Mouse (Mus musculus): ENCODE results near the gene Pcbd2.
"Not testable (repeated sequence)": the region's sequence is repeated elsewhere in the genome, so short reads cannot be mapped to it uniquely, and the experiment has no call there.

Pcbd2 gene

DNA sequence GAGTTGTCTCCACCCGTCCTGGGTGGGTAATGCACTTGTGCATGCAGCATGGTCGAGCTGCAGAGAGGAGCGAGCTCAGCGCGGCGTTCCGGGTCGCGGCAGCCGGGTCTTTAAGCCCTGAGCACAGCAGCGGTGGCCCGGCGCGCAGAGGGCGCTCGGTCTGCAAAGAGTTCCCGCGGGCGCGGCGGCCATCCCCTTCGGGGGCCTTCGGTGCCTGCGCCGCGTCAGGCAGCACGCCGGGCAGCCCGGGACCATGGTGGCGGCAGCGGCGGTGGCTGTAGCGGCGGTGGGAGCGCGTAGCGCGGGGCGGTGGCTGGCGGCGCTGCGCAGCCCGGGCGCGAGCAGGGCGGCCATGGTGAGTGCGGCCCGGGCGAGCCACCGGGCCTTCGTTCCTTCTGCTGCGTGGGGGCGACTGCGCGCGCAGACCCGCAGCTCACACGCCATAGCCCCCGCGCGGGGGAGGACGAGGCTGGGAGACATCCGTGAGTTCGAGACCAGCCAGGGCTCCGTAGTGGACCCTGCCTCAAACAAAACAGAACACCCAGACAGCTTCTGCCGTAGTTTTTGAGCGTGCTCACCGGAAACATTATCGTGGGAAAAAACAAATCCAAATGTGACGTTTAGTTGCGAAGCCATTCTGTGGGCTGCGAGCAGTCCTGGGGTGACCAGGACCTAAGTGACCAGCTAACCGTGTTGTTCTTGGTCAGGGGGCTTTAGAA lies at the start of gene Pcbd2:
Gene Pcbd2, plus strand, starts transcription at position 249 of the 719 bp plus-strand sequence.
- in situ Hi-C loops (cut with MboI, MseI), result no loop called here

DNA sequence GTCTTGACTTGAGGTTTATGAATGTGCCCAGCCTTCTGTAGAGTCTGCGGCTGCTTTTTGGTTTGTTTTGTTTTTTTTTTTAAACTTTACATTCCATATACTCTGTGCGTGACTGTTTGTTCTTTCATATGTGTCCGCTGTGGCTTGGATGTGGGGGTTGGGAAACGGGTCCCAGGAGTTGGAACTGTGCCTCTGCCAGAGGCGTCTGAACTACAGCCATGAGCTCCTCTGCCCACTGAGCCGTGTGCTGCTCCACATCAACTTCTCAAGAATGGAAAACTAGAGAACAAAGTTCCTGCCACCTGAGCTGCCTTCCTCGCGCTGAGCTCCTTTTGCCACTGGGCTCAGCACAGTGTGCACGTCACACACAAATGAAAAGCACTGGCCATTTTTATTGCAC lies 45.0 kb upstream of the Pcbd2 start:
- in situ Hi-C loops (cut with MboI, MseI), result no loop called here

DNA sequence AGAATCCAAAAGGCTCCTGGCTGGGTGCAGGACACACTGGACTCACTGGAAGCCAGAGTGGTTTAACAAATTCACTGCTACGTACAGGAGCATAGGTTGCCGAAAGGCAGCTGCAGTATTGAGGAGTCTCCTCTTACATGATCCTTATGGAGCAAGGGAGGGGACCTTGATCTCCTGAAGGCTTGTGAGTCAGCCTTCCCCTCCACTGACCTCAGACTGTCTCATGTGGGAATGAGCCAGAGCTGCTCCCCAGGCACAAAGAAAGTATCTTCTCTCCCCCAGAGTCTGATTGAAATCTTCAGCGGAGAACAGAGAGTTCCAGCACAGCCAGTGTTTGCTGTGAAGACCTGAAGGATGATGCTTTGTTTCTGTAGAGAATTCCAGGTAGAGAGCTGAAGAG lies 43.6 kb upstream of the Pcbd2 start:
- in situ Hi-C loops (cut with MboI, MseI), result no loop called here

DNA sequence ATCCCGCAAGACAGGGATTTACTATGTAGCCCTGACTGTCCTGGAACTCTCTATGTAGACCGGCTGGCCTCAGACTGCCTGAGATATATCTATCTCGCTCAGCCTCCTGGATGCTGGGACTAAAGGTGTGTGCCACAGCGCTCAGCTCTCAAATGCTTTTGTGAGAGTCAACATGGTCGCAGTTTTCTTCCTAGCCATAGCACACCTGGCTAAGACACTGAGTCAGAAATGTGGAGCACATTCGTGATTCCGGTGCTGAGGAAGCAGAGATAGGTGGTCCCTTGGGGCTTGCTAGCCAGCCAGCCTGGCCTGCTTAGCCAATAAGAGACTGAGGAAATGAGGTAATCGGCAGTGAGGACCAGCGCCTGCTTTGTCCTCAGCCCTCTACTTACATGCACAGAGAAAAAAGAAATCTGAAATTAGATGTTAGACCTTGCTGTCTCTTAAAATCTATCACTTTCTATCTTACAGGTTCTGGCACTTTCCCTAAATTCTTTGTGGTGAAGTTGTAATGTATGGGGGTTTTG lies 41.0 kb upstream of the Pcbd2 start:
- in situ Hi-C loops (cut with MboI, MseI), result no loop called here

DNA sequence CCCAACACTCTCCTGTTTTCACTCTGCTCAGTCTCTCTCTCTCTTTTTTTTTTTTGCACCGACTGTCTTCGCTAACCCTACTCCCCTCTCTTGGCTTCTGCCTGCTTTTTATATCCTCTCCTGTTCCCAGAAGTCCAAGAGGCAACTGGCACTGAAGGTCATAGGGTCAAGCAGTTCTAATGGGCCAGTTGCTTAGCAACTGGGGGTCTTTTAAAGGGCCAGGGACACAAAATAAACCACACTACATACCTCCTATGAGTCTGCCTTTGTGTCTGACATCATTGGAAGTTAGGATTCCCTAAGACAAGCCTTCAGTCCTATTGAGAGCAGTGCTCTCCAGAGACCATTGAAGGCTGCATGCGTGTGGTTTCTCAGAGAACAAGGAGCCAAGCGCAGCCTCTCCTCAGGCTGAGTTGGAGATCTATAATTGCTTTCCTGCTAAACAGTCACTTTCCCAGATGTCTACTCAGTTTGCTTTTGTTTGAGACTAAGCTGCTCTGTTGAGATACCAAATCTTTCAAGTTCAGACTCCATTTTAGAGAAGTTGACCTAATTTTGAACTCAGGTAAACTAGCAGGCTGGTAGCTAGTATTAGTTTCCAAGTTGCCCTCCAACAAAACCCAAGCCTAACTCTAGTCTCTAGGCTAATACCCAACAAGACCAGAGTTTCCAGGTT lies 39.1 kb upstream of the Pcbd2 start:
- in situ Hi-C loops (cut with MboI, MseI), result no loop called here

DNA sequence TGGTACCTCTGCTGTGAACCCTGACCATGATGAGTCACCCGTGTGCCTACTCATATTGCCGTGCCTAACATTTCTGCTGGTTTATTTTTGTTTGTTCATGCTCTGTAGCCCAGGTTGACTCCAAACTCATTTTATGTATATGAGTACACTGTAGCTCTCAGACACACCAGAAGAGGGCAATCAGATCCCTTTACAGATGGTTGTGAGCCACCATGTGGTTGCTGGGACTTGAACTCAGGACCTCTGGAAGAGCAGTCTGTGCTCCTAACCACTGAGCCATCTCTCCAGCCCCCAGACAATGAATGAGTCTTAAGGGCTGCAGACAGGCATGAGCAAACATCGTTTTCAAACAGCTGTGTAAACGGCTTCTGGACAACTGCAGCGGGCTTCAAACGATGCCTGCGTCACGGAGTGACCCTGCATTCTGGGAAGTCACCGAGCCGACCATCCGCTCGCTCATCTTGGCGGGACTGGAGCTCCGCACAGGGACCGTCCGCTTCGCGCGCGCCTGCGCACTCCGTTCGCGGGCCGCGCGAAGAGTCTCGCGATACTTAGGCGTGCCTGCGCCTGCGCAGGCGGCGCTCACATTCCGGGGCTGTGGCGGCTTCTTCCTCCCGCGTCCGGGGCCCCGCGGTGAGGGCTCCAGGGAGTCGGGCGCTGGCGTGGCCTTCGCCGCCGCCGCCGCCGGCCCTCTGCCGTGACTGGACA lies 34.5 kb upstream of the Pcbd2 start, which contains the start of gene B230219D22Rik:
Gene B230219D22Rik, plus strand, starts transcription at position 590 of the 708 bp plus-strand sequence.
- in situ Hi-C loops (cut with MboI, MseI), result no loop called here

DNA sequence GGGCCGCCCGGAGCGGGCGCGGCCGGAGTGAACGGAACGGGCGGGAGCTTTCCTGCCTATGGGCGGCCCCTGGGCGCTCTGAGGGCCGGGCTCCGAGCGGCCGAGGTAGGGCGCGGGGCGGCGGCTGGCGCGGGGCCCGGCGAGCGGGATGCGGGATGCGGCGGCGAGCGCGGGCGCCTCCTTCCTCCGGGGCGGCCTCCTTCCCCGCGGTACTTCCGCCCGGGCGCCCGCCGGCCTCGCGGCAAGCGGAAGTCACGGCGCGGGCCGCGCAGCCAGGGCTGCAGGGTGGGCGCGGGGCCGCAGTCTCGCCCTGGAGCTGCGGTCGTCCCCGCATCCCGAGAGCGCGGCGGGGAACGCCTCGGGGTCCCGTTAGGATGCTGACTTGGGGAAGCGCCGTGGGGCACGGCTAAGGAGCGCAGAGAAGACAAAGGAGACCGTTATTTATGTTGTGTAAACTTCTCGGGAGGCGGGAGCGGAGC lies 33.9 kb upstream of the Pcbd2 start:
- in situ Hi-C loops (cut with MboI, MseI), result no loop called here

DNA sequence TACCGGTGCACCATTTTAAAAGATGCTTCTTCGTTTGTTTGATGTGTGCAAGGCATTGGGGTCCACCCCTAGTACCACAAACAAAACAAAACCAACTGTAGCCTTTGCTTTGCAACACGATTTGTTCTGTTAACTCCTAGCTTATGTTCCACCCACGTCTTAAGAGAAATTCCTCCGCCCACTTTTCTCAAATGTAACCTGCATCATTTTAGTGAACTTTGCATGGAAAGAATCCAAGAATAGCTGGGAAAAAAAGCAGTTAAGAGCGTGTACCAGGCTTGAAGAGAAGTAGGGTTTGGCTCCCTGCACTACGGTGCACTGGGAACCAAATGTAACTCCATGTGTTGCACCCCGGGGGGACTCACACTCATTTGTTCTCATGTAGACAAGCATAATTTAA lies 33.1 kb upstream of the Pcbd2 start:
- in situ Hi-C loops (cut with MboI, MseI), result no loop called here

DNA sequence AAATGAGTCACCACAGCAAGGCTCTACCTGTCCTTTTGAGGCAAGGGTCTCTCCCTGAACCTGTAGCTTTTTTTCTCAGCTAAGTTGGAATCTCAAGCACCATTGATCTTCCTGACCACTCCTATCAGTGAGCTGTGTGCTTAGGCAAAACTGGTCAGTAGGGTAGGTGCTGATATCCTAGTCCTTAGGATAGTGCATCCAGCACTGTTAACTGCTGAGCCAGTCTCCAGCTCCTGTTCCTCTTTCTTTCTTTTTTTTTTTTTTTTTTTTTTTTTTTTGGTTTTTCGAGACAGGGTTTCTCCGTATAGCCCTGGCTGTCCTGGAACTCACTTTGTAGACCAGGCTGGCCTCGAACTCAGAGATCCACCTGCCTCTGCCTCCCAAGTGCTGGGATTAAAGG lies 31.2 kb upstream of the Pcbd2 start:
- in situ Hi-C loops (cut with MboI, MseI), result not testable (repeated sequence)

DNA sequence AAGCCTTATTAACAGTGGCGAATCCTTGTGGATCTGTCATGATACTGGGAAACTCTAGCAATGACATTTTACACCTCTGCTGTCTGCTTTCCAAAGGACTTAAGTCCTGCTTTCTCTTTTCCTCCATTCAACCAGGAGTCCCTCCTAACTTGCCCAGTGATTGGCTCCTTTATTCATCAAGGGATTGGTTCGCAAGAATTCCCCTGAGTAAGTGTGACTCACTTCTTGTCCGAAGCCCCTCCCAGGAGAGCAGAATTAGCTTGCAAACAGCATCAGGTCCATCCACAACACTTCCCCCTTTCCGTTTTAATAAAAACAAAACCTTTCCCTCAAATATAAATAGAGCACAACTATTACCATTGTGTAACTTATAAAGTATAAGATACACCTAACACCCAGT lies 22.9 kb upstream of the Pcbd2 start:
- in situ Hi-C loops (cut with MboI, MseI), result loop anchor here (10.0 kb wide), 1 partner anchor 1210 kb away; no protein-coding TSS in a partner anchor

DNA sequence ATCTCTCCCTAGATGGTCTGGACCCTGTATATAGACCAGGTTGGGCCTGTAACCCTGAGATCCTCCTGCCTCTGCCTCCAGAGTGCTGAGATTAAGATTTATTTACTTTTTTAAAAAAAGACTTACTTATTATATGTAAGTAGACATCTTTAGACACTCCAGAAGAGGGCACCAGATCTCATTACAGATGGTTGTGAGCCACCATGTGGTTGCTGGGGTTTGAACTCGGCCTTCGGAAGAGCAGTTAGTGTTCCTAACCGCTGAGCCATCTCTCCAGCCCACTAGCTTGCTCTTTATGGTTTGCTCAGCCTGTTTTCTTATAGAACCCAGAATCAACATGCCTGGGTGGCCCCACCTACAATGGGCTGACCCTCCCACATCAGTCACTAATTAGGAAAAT lies 14.3 kb upstream of the Pcbd2 start:
- in situ Hi-C loops (cut with MboI, MseI), result no loop called here

DNA sequence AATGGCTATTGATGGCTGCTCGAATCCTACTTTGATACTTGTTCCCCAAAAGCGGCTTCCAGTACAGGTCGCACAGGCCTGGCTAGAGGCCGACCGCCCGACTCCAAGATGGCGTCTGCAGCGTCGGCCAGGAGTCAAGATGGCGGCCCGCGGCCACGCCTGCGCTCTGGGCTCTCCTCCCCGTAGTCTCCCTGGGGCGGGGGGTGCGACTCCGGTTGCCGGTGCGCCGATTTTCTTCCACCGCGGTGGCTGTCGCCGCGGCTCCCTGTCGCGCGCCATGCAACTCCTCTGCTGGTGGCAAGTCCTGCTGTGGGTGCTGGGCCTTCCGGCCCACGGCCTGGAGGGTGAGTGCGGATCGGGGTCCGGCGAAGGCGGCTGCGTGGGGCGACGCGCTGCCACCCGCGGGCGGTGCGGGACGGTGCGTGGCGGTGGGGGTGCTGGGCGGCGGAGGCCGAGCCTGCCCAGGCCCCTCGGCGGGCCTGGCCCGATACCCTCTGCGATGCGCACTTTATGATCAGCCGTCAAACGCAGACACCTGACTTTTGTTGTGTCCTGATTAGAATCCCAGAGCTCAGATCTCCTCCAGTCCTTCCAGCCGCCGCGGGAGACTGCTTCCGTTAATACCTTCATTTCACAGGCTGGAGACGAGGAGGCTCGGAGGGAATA lies 12.5 kb upstream of the Pcbd2 start, which contains the start of gene Txndc15:
Gene Txndc15, plus strand, starts transcription at position 150 of the 666 bp plus-strand sequence.
- in situ Hi-C loops (cut with MboI, MseI), result no loop called here

DNA sequence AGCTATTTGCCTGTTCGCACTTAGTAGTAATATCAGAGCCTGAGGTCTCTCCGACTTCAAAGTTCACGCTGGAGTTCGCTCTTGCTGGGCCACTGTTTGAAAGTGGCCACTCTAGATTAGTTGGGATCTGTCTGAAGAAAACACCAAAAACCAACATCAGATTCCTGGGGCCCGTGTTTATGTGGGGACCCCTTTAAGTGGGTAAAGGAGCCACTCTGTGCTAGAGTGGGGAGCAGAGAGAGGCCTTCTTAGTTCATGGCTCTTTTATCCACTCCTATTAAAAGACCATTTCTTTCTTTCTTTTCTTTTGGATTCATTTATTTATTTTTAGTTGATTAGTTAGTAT lies 12.0 kb upstream of the Pcbd2 start:
- in situ Hi-C loops (cut with MboI, MseI), result no loop called here

DNA sequence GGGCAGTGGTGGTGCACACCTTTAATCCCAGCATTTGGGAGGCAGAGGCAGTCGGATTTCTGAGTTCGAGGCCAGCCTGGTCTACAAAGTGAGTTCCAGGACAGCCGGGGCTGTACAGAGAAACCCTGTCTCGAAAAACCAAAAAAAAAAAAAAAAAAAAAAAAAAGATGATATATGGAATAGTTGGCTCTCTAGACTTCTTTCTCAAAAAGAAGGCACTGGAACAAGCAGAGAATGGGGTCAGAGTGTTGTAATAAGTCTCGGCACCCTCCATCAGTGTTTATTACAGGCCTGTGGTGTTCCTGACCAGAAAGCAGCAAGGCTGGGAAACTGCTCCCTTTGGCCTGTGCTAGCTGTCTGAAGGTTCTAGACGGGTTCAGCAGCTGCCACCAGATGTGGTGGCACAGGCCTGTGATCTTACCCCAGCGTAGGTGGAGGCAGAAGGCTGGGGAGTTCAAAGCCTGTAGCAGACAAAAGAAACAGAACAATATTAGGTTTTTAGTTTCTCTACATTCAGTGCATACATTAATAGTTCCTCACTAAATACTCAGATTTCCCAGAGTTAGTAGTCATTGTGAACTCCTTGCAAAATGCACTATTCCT lies 11.2 kb upstream of the Pcbd2 start:
- in situ Hi-C loops (cut with MboI, MseI), result no loop called here

DNA sequence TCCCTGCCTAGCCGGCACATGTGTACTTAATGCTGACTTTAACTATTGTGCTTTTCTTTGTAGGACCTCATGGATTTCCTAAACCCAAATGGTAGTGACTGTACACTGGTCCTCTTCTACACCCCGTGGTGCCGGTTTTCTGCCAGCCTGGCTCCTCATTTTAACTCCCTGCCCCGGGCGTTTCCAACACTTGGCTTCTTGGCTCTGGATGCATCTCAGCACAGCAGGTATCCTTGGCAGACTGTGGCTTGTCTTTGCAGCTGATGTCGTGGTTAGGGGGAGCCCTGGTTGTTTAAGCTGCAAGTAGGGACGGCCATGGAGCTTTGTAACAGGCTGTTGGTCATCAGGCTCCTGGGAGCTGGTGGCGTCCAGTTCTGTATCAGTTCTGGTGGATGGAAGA lies 5.7 kb upstream of the Pcbd2 start:
- in situ Hi-C loops (cut with MboI, MseI), result no loop called here

DNA sequence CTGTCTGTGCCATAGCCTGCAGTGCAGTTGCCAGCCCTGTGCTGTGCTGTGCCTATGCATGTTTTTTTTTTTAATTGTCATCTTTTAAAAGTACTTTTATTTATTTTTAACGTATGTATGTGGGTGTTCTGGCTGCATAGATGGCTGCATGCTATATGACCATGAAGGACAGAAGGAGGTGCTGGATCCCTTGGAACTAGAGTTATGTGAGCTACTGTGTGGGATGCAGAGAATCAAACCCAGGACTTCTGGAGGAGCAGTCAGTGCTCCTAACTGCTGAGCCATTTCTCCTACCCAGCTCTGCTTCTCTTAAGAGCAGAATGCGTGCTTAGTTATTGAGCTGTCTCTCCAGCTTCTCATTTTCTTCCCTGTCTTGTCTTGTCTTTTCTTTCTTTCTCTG lies 5.2 kb upstream of the Pcbd2 start:
- in situ Hi-C loops (cut with MboI, MseI), result no loop called here

DNA sequence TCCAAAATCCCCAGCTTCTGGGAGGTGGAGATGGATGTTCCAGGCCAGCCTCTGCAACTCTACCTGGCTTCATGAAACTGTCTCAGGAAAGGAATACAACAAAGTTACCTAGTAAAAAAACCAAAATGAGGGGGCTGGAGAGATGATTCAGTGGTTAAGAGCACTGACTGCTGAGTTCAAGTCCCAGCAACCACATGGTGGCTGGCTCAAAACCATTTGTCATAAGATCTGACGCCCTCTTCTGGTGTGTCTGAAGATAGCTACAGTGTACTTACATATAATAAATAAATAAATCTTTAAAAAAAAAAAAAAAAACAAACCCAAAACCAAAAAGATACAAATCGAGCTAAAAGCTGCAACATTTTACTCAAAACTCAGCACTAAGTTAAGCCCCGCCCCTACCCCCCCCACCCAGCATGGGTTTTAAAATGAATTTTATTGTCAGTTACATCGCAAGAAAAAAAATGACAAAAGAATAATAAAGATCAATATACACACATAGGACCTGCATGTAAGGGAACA lies 509 bp upstream of the Pcbd2 start:
- in situ Hi-C loops (cut with MboI, MseI), result no loop called here

DNA sequence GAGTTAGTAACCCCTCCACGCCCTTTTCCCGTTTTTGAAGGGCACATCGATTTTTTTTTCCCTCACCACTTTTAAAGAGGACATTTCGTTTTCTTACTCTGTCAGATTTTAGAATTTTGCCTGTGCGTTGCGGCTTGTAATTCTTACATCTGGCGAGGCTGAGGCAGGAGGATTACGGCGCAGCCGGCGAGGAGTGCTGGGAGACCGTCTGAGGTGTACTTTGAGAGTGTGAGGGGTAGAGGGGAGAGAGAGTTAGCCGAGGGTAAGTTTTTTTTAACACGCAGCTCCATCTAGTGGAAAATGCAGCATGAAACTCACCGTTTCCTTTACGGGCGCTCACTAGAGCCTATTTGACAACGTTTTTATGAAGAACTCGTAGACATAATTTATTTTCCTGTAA lies 671 bp downstream of the Pcbd2 start:
- in situ Hi-C loops (cut with MboI, MseI), result no loop called here

DNA sequence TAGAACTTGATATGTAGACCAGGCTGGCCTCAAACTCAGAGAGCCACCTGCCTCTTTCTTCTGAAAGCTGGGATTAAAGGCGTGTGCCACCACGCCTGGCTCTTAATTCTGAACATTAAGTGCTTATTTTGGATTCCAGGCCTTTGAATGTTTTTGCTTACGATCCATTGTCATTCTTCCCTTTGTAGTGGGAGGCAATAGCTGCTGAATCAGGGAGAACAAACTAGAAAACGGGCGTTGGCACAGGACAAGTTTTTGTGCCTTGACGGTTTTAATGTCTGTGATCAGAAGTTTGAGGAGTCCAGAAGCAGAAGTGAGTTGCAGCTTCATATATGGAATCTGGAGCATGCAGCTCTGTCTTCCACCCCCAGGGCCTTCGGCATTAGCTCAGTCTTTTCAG lies 3.5 kb downstream of the Pcbd2 start:
- in situ Hi-C loops (cut with MboI, MseI), result no loop called here

DNA sequence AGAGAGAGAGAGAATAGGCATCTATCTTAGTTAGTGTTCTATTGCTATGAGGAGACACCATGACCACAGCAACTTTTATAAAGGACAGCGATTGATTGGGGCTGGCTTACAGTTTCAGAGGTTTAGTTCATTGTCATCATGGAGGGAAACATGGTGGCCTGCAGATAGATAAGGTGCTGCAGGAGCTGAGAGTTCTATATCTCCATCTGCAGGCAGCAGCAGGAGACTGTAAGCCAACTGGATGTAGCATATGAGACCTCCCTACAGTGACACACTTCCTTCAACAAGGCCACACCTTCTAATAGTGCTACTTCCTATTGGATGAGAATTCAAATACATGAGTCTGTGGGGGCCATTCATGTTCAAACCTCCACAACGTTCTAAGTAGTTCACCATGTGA lies 5.0 kb downstream of the Pcbd2 start:
- in situ Hi-C loops (cut with MboI, MseI), result no loop called here

All from regulatory T cell (primary cell).